Mouse (Mus musculus): Measurements from ENCODE around the gene Gm20509.
A peak's percentile ranks its signal among the peaks of the same experiment; 100 is the strongest.

GRCm38 (mm10) chr9:73070971-73071659 lies 31.2 kb upstream of the Gm20509 start:
- TF ChIP-seq CTCF (IDR thresholded peaks at IDR 0.05; ENCODE audit: low read depth) = peak; percentile 31
- no peak for TF ChIP-seq EP300 (IDR thresholded peaks at IDR 0.05; ENCODE audit: low read depth)
